Mouse (Mus musculus): ENCODE data around the gene Irs1.

Gene Irs1

DNA sequence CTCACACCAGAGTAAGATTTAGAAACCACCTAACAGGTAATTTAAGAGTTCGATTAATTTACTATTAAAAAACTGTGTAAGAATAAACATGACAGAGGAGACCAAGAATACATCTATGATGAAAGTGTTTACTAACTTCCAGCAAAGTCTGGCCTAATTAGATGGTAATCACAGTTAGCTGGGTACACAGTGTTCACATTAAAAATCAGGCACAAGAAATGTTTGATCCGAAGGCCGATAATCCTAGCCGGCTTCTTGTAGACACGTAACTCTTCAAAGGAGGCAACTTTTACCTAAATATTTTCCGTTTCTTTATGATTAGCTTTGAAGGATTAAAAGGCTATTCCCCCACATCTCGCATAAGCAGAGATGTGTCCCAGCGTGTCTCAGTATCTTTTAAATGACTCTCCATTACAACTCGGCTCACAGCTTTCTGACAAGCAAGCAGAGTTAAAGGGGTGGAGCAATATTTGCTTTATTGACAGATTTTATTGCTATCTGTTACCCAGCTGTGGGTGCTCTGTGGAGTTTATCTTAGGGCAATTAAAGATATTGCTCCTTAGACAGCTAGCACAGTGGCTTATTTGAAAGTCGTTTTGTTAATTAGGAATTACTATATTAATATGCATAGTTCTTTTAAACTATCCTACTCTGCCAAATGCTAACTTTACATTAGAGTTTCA, 102.5 kb downstream of the Irs1 start:
- no peak for DNase-seq (ENCODE audit: low read depth in 1 of 2, low spot score in 2 of 2)

DNA sequence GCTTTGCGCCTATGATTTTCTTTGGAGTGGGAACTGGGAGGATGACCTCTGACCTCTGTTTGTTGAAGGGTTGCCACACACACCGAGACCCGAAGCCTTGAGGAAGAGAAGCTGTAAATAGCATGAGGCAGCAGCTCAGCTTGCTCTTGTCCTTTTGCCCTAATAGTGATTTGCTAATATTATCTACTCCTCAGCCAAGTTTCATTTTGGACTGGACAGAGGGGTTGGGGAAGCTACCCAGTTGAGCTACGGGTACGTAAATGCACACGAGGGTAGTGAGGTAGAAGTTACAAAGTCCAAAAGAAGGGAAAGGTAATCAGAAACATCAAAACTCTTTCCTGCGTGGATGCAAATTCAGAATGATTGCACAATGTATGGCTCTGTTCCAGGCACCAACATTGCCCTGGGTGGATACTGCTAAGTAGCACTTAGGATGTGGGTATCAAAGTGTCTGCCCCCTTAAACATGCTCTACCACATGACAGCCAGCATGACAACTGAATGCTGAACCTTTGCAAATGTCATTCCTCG, 107.2 kb downstream of the Irs1 start:
- no peak for DNase-seq (ENCODE audit: low read depth in 1 of 2, low spot score in 2 of 2)

Data from monocyte, adult 2 months (primary cell).